Comparison of ENCODE assay signal across 8 mouse cellular contexts in the genomic region with DNA sequence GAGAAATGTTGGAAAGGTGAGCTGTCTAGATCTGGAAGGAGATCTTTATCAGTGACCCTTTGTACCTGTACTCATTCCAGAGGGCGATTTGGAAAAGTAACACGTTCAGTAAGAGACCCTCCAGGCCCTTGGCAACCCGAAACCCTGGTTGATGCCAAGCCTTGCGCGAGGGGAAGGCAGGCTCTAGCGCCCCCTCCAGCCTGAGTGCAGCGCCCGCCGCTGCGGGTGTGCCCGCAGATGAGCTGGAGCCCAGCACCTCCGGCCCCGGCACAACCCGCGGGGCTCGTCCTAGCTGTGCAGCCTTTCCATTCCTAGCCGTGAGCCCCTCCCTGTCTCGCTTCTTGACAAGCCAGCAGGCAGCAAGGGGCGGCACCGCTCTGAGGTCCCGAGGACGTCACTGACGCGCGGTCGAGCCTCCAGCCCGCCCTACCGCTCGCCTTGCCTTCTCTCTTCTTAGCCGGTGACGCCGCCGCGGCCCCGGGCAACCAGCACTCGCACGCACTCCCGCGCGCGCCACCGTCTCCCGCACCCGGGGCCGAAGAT. TPM values are rescaled to one million over a fixed set of nuclear protein-coding genes. Genes with fewer than 3 reads are reported as not detected.
DNase-seq lines count a peak whose midpoint lies in the region; ATAC-seq lines count a peak whose summit lies in the region.

A gene (plus strand): TSS at position 153 of the 543 bp plus-strand sequence.

- H3K9ac ChIP-seq in hindbrain, embryonic 14.5 days, result peak within 1 kb of the TSS; percentile 80

- WGBS in hindbrain, embryonic 14.5 days, result under 1% methylated on average over 38 of the region's 45 CpGs

- H3K4me2 ChIP-seq in hindbrain, embryonic 14.5 days (replicated peaks), result peak within 1 kb of the TSS; percentile 69

- peak; percentile 88 for DNase-seq in T-cell, adult 2 months (ENCODE audit: low spot score)
- DNase-seq in cerebellum, postnatal 25 days, result peak; percentile 94 to 95
- peak; percentile 87 to 88 for DNase-seq in frontal cortex, postnatal 25 days (ENCODE audit: low spot score in 2 of 2)
- peak; percentile 86 for DNase-seq in hindbrain, embryonic 14.5 days (ENCODE audit: low spot score)
- peak; percentile 90 to 95 for DNase-seq in layer of hippocampus, postnatal 36 days
- peak; percentile 93 for DNase-seq in lung, postnatal 36 days
- peak; percentile 97 for DNase-seq in right cerebral cortex, adult 18-20 months
- peak; percentile 49 for DNase-seq in urinary bladder, postnatal 10 days (ENCODE audit: low spot score)

- H3K36me3 ChIP-seq in hindbrain, embryonic 14.5 days (replicated peaks; ENCODE audit: control insufficient read depth, insufficient read depth), result no peaks in the 10 kb centered on the region

- no peaks in the 10 kb centered on the region for H3K27me3 ChIP-seq in hindbrain, embryonic 14.5 days (ENCODE audit: control insufficient read depth, insufficient read depth, low read length)

- H3K27ac ChIP-seq in hindbrain, embryonic 14.5 days, result peak within 1 kb of the TSS; percentile 96

- peak within 1 kb of the TSS; percentile 67 for H3K4me3 ChIP-seq in hindbrain, embryonic 14.5 days (replicated peaks; ENCODE audit: low read length)

- H3K9me3 ChIP-seq in hindbrain, embryonic 14.5 days (ENCODE audit: control insufficient read depth, low read length), result no peaks in the 10 kb centered on the region

- peak; percentile 96 for ATAC-seq in hindbrain, embryonic 14.5 days (ENCODE audit: low FRiP score)

- peaks cover 12% of the 10 kb centered on the region for H3K4me1 ChIP-seq in hindbrain, embryonic 14.5 days (replicated peaks; ENCODE audit: control insufficient read depth, insufficient read depth, low read length)

RNA-seq across cellular contexts. Expression of the gene that starts here (rescaled TPM):
- polyA plus RNA-seq in hindbrain, embryonic 14.5 days (2014; fragmentation: Nextera tagmentation; extraction: Ambion mirVana), result 341 and 388 TPM in 2 replicates
- 100 to 1,000 TPM; 291 to 308 TPM for total RNA-seq in layer of hippocampus, postnatal 36 days (2021)

Comparison
In these comparisons a context has a peak if more than half of its experiments do, and no peak if none do; other contexts are left out.
1. Peak in every context shown above with its lines: DNase-seq, ATAC-seq, H3K4me3 ChIP-seq and H3K27ac ChIP-seq.